Mouse (Mus musculus): Measurements from ENCODE around the gene Rad51c.

Gene Rad51c

DNA sequence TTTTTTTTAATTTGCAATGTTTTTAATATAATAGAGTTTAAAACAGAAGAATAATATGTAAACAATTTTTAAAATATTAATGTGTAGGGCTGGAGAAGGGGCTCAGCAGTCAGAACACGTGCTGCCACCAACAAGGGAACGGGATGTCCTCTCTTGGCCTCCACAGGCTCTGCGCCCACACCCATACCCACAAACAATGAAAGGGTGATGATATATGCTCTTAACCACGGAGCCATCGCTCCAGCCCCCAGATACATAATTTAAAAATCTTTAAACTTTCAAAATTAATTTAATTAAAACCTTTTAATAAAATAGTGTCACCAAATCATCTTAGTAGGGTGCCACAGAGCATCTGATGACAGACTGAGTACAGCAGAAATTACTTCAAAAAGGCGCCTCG lies 37.7 kb downstream of the Rad51c start:
- DNase-seq (ENCODE audit: low spot score) = no peak

DNA sequence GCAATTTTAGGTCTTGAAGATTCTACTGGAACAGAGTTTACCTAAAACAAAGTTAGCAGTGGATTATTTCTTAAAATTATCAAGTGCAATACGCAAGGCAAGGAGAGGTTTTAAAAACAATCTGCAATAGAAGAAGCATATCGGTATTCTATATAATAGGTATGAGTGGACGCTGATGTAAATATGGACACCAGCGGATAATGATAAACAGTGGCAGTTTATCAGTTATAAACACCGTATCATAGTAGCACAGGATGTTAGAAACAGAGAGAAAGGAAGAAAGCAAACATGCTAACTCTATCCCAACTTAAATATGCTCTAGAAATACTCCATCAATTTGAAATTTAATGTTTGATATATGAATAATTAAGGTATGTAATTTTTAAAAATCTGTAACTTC lies 39.6 kb downstream of the Rad51c start:
- no peak for DNase-seq (ENCODE audit: low spot score)

GRCm38 (mm10) chr11:87359262-87359612 lies 45.5 kb downstream of the Rad51c start:
- no peak for DNase-seq (ENCODE audit: low spot score)

DNA sequence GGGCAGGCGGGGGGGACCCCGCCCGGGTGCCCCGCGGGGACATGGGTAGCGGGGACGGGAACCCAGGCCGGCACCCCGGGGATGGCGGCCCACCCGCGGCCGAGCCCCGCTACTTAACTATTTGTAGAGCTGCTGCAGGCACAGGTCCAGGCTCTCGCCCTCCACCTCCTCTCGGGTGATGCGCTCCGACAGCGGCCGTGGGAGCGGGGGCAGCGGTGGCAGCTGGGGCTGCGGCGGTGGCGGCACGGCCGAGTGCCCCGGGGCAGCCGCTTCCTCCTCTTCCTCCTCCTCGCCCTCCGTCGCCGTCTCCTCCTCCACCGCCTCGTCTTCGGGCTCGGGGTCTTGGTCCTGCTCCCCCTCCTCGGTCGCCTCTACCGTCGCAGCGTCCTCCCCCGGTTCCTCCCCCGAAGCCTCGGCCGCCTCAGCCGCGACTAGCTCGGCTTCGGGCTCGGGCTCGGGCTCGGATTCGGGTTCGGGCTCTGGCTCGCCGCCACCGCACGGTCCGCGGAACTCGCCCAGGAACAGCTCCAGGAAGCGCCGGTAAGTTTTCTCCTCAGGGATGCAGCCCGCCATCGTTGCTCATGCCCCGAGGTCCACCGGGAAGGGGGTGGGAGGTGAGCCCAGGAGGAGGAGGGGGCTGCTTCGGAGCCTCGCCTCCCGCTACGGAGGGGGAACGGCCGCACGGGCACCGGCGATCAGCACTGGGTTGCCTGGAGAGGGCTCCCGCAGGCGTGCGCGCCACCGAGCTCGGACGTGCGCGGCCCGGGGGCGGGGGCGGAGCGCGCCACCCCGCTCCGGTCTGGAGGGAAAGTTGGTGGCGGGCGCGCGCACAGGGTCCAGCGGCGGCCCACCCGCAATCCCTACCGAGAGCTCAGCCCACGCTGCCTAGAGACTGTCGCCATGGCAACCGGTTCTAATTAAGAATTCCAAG lies 46.2 kb downstream of the Rad51c start, which contains the start of gene Ppm1e:
Ppm1e (minus strand) TSS at position 693 of the 931 bp plus-strand sequence.
- DNase-seq (ENCODE audit: low spot score) = peak; percentile 54

DNA sequence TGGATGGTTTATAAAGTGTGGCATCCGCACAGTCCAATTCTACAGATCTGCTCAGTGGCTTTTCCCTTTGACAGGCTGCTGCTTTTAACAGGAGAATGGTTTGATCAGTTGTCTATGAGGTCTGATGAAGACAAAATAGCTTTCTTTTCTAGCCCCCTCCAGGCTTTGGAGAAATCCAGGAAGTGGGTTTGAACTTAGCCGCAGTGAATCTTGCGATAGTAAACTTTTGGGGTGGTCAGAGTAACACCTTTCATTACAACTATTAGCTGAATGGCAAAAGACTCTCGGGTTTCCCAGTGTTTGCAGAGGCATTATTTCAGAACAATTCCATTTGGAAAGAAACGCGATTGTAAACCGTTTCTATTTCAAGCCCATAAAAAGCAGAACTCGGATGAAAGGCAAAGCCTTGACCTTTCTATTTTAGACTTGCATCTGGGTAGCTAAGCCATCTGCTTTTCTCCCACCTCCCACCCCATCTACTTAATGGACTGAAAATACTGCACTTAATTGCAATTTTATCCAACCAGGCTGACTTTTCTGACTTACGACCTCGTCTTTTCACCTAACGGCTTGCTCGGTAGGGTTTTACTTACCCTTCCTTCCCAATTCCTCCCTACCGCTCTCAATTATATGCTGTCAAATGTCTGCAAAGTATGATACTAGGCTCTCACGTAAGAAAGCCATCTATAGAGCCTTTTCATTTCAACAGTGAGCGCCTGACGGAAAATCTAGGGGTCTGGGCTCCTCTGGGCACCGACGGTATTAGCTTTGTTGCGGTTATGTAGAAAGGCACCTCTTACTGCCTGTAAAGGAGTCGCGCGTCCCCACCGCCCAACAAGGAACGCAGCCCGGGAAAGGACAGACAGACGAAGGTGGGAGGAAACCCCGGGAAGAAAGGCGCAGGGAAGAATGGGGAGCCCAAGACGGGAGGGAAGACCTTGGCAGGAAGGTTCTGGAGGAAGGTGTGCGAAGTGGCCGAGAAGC lies 47.1 kb downstream of the Rad51c start:
- DNase-seq (ENCODE audit: low spot score) = peak; percentile 3

DNA sequence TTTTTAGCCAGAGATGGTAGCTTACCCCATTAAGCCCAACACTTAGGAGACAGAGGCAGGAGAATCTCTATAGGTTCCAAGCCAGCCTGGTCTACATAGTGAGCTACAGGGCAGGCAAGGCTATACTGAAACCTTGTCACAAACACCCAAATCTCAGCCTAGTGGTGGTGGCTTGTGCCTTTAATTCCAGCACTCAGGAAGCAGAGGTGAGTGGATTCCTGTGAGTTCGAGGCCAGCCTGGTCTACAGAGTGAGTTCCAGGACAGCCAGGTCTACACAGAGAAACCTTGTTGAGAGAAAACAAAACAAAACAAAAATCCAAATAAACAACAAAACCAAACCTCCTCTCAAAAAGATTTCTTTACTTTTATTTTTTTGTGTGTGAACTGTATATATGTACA lies 49.9 kb downstream of the Rad51c start:
- no peak for DNase-seq (ENCODE audit: low spot score)

DNA sequence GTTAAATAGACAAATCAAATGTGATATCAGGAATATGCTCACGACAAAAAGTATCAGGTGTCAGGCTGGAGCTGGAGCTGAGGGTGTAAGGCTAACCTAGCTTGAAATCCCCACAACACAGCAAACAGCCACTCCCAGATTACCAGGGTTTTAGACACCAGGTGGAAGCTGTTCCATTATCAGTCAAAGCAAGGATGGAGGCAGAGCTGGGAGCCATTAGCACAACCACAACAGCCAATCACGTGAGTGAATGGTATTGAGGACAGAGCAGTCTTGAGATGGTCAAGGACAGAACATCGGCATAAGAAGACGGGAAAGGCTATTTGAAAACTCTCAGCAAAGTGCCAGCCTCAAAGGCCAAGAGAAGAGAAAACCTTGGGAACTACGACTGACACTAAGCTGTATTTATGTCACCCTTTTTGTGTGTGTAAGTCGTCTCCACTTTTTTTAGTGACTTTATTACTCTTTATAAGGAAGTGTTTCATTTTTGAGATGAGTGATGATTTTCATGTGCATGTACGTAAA lies 51.0 kb downstream of the Rad51c start:
- DNase-seq (ENCODE audit: low spot score) = no peak
